Mouse (Mus musculus) small intestine, adult 2 months (tissue): ENCODE measurements around the gene Pi16.

Experiments used
- CTCF ChIP-seq: fragments of 200-500 bp; IDR thresholded peaks from 2 replicates; pipeline ENCODE4 v1.5.1; 2012; ENCODE audit warnings: low read depth, mild to moderate bottlenecking, control low read depth, inconsistent platforms, low read length, moderate library complexity, mixed read lengths; ENCODE audit not compliant: insufficient replicate concordance, insufficient read length; ENCODE audit errors: extremely low read depth
- POLR2A ChIP-seq: fragments of 200-500 bp; IDR thresholded peaks from 2 replicates; pipeline ENCODE4 v1.6.1; 2012; ENCODE audit warnings: low read depth, mild to moderate bottlenecking, control low read depth, inconsistent platforms, low read length, moderate library complexity

GRCm38 (mm10) chr17:29270148-29270698 lies 47.3 kb upstream of the Pi16 start:
- TF ChIP-seq CTCF (no peak), POLR2A (no peak)
